Mouse (Mus musculus) adrenal gland (tissue): ENCODE data around the gene Igfbp2.

Experiments
- intact Hi-C: fragments of 180-260 bp; cut with DNase I; formaldehyde crosslinking; loops from one replicate; pipeline ENCODE4 v1.15.1; 2025

The Igfbp2 gene

DNA sequence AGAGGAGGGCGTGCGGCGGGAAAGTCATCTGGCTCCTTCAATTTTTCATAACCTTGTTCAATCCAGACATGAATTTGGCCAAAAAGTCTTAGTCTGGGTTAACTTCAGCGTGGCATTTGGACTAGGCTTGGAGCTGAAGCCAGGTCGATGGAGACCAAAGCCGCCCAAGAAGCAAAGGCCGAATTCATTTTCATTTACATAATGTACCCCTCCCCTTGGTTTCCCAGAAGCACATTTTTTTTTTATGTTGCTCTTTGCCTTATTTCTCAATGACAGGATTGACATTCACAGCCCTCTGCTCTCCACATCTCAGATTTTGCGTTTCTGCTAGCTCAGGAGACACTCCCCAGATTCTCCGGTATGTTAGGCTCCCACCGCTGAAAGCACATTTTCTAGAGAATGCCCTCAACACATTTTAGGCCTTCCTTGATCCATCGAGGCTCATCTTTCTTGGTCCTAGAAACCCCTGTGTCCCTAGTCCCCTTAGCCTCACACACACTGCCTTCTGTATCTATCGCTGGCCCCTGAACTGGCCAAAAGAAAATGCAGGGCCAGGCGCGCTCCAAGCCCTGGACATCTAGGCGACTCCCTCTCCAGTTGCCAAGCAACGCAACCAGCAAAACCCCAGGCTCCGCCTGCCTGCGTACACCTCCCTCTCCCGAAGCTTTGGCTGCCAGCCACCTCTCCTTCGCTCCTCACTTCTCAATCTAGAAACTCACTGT lies 46.5 kb downstream of the Igfbp2 start:
- intact Hi-C loops, result no loop called here

DNA sequence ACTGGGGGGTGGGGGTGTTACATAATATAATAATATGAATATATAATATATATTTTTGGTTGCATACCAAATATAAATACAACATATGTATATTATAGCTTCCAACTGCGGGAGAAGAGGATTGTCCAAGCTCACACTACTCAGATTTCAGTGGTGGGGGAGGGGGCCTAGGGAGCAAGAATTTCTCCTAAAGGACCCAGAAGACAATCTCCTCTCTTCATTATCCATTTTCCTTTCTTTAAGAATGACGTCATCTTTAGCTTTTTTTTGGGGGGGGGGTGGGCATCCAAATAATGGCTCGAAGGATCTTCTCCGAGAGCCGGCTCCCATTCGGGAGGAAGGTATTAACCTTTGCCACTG lies 47.0 kb downstream of the Igfbp2 start:
- intact Hi-C loops, result no loop called here

DNA sequence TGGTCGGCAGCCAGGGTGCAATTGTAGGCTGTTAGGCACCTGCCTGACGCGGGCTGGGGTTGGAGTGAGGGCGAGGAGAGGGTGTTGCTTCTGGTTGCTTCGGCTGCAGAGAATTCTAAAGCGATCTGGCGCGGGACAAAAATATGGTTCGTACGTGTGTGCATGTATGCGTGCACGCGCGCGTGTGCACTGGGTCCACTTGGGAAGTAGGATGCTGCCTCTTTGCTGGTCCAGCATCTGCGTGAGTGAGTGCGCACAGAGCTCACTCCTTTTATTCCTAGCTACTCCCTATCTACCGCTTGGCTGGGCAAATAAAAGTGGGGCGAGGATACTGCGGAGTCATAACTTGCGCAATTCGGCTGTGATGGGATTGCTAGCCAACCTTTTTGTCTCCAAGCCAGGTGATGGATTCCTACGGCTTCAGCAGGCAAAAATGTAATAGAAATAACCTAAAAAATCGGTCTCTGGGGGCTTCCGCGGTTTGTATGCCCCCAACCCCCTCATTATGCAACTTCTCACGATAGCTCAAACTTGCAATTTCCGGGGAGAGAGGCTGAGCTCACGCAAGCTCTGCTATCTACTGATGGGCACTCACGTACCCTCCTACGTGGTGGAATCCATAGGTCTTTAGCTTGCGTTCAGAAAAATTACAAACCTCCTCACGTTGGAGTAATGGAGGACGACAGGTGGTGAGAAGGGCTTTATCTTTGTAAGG lies 47.6 kb downstream of the Igfbp2 start:
- intact Hi-C loops, result no loop called here

DNA sequence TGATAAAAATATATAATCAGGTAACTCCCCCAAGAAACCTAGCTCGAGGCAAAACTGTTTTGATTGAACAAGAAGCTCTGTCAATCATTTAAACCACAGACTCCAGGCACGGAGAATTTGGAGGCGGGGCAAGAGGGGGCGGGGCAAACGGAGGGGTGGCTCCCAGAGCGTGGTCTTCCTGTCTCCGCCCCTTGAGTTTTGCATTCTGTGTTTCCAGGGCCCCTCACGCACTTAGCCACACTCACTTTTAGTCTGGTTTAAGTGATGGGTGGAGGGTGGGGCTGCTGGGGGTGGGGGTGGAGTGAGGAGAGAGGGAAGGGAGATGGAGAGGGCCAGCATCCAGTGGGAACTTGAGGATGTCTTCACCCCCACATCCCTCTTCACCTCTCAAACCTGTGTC lies 48.2 kb downstream of the Igfbp2 start:
- intact Hi-C loops, result no loop called here

DNA sequence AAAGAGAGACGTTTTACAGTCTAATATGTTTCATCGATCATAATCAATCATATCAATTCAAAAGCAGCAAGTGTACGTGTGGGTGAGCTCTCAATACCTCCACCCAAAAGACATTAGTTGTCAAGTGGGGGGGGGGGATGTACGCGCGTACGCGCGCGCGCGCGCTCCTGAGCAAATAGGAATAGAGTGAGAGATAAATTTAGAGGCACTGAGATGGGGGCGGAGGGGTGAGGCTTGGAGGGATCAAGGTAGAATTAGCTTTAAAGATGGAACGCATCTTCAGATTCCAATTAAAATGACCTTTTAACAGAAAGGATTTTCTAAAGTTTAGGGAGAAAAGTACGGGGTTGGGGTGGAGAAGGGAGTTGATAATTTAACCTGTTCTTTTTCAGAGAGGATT lies 48.8 kb downstream of the Igfbp2 start:
- intact Hi-C loops, result no loop called here

DNA sequence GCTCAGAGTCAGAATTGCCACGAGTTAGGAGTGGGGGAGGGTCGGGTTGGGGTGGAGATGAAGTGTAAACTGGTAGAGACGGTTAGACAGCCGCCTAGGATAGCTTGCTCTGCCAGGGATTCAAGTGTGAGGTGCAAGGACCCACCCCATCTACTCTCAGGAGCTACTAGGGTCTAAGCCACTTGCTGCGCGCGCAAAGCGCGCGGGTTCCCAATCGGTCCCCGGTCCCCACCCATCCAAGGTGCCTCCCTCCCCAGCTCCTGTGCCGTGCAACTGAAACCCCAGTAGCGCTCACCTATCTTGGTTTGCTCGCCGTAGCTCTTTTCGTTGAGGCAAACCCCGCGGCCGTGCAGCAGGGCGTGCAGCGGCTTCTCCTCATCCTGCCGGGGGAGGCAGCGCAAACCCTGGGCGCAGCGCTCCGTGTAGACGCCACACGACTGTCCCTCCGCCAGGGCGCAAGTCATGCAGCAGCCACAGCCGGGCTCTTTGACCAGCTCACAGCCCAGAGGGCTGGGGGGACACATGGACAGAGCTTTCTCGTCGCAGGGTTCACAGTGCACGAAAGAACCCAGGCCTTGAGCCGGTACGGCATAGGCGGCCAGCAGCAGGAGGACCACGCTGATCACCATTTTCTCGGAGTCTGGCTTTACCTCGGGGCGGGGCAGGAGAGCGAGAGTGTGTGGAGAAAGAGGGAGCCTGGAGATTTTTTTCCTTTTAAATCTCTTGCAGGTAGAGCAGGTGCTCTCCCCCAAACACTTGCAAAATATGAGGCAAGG lies 49.4 kb downstream of the Igfbp2 start:
- intact Hi-C loops, result no loop called here

DNA sequence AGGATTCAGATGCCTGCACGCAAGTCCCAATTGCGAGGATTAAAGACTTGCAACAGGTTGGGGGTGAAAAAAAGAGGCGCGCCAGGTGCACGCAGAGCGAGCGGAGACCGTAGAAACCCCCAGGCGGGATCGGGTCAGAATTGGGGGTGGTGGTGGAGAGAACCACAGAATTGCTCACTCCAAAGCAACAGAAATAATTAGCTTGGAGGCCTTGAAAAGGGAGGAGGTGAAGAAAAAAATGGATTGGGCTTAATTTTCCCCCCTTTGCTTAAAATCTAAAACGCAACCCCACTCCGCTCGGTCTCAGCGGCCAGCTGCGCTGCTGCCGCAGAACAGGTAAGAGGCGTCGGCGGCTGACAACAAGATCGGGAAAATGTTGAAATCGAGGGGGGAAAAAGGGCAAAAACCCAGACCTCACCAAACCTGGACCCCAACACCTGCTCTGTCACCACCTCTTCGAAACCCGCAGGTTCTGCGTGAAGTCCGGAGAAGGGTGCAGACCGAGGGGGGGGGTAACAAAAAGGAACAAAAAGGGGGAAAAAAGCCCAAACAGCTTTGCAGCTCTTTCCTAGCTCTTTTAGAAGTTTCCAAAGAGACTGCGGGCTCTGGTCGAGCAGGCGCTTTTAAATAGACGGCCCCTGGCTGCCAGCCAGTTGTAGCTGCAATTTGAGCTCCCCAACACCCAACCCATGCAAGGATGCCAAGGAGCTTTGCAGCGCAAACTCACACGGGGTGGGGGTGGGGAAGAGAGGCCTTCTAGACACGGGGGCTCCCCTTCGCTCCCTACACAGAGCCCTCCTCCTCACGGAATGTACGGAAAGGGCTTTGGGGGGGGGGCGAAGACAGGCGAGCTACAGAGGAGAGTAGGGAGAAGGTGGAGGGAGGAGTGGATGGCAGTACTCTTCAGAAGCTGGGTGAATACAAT lies 50.2 kb downstream of the Igfbp2 start, which contains the start of gene Igfbp5:
Gene Igfbp5 (minus strand): TSS at position 598 of the 925 bp plus-strand sequence.
- intact Hi-C loops, result loop anchor here (5.0 kb wide), 1 partner anchor 743 kb away; no protein-coding TSS in a partner anchor

DNA sequence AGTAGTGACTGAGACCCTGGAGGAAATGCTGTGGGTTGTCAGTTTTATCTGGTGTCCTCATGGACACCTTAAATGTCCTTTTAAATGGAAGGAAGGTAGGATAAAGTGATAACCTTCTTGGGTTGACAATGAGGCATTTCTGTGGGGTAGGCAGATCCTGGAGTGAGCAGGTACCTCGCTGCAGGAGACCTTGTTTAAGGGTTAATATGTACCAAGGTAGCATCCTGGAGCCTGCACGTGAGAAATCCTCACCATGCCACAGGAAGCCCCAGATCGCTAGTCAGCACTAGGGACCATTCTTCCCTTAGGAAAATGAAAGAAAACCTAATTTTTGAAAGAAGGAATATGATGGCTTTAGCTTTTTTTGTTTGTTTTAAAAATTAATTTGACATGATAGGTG lies 51.4 kb downstream of the Igfbp2 start:
- intact Hi-C loops, result loop anchor here (2.0 to 5.0 kb wide), 2 partner anchors 399 to 742 kb away; no protein-coding TSS in a partner anchor

DNA sequence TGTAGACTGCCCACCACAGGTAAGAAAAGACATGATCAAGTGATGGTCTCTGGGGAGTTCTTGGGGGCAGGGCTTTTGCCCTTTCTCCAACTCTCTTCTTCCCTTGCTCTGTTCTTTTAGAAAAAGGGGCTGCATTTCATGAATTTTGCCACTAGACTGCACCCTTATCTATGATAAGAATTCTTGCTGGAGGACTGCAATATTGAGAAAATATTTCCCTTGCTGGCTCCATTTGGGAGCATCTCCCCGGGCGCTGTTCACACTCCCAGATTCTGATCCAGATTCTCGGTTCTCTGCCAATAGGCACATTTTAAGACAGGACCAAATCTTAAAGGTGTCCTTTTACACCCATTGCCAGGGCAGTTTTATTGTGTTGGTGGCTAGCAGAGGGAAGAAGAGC lies 51.8 kb downstream of the Igfbp2 start:
- intact Hi-C loops, result loop anchor here (2.0 to 5.0 kb wide), 2 partner anchors 399 to 741 kb away; no protein-coding TSS in a partner anchor

DNA sequence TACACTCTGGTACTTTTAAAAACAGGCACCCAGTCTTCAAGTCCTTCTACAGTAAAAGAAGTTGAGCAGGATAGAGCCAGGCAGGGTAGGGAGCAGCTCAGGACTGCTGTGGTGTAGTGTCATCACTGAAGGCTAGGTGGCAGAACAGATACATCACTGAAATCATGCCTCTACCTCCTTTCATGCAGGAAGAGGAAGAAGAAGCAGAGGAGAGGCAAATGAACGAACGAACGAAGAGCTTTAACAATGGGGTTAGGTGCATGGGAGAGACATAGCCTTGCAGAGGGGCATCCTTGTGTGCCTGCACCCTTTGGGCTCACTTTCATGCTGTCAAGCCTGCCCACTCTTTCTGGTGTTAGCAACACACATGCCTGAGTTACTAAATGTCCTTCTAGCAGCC lies 53.6 kb downstream of the Igfbp2 start:
- intact Hi-C loops, result loop anchor here (2.0 to 5.0 kb wide), 2 partner anchors 397 to 739 kb away; no protein-coding TSS in a partner anchor

DNA sequence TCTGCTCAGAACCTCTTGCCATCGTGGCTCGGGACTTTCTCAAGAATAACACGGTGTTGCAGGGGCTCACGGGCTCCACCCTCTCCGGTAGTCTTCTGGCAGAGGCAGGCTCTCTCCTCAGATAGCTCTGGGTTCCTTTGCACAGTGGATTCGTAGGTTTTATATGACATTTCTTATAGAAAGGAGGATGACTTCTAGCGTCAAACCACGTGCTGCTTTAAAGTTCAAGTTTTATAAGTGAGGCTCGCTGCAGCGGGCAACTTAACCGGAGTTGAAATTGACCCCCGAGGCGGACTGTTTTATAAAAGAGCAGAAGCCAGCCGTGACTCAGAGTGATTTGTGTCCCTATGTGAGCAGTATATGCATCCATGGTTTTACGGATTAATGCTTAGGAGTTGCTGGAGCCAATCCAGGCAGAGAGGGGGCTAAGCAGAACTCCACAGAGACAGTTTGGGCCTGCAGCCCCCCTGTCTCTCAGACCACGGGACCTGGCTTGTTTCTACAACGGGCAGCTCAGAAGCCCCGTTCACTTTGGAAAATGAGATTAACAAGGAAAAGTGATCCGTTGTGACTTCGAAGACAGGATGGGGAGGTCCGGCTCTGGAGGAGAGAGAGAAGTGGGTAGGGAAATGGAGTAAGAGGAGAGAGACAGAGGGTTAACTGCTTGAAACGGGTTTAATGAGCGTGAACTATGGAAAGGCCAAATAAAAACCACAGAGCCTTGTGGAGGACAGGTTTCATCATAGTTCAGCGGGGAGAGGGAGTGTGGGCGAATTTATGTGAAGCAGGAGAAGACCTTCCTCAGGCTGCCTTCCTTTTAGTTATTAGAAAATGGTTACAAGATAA lies 54.4 kb downstream of the Igfbp2 start:
- intact Hi-C loops, result loop anchor here (5.0 kb wide), 1 partner anchor 739 kb away; no protein-coding TSS in a partner anchor

DNA sequence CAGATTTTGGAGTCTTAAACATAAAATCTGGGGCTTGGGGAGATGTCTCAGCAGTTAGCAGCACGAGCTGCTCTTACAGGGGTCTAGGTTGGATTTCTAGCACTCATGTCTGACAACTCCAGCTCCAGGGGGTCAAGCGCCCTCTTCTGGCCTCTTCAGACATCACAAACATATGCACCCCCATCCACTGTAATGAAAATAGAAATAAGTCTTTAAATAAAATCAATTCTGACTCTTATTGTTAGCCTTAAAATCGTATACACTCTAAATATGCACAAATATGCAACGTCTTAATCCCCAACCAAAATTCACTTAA lies 55.0 kb downstream of the Igfbp2 start:
- intact Hi-C loops, result loop anchor here (5.0 kb wide), 1 partner anchor 738 kb away; no protein-coding TSS in a partner anchor

DNA sequence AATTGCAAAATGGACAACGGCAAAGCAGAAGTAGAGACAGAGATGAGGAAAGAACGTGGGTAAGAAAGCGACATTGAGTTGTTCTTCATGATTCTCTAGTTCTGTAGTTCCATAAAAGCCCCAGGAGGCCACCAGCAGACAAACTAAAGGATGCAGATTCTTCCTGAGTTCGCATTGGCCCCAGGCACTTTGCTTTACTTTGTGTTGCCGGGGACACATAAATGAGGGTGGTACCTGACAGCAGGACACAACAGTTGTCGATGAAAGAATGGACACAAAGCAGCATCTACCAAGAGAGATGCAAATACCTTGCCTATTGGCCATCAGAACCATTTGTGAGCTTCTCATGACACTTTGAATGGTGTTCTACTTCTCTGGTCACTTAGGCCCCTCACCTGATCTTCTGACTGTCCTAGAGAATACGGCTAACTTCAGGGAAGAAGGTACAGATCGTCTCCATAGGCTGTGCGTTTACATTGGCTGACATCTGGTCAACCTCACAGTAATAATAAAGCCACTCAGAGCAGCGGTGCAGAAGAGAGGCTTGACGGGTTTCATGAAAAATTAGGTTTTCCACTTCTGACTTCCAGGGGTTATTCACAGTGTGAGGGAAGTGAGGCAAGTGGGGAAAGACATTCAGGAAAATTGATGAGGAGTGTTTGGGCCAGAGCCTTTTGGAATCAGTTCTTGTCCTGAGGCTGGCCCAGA lies 61.0 kb downstream of the Igfbp2 start:
- intact Hi-C loops, result no loop called here

DNA sequence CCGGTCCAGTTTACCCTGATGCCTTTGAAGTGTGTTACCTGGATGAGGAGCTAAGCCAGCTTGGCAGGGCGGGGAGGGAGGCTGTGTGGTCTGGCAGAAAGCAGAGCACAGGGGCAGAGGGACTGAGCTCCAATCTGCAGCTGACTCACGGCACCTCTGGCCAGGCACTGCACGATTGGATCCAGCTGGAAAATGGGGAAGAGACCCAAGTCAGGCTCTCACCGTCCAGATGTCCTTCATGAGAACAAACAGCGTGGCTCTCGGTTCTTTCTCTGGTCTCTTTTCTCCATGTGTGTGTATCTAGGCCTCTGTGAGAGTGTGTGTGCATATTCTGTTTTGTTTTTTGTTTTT lies 61.5 kb downstream of the Igfbp2 start:
- intact Hi-C loops, result no loop called here

DNA sequence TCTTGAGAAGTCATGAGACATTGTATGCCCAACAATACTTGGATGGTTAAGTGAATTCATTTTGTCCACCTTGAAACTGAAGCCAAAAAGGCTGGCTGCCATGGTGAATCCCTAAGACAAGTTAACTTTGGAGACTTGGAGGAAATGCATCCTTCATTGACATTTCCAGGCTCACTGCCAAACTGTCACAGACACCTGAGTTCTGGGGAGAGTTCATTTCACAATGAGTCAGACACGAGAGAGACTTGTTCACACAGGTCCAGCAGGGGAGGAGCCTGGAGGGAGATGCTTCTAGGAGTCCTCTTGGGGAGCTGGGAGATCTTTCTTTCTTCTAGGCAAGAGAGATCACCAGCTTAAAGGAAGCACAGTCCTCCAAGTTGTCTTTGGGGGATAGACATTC lies 63.6 kb downstream of the Igfbp2 start:
- intact Hi-C loops, result no loop called here

DNA sequence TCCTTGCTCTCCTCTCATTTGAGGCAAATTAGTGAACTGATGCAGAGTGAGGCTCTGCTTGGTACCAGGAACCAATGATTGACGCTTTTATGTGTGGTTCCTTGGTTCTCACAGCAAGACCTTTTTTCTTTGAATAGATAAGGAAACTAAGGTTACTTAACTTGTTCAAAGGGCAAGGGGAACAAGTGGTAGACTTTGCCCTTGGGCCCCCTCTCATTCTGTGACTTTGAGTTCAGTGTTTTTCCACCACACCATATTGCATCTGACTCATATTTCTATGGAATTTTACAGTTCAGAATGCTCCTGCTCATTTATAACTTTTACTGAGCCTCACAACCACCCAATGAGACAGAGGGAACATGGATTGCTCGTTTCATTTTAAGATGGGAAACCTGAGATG lies 71.5 kb downstream of the Igfbp2 start:
- intact Hi-C loops, result no loop called here
